Mouse (Mus musculus): ENCODE data around the gene Rpp14.

The Rpp14 gene

DNA sequence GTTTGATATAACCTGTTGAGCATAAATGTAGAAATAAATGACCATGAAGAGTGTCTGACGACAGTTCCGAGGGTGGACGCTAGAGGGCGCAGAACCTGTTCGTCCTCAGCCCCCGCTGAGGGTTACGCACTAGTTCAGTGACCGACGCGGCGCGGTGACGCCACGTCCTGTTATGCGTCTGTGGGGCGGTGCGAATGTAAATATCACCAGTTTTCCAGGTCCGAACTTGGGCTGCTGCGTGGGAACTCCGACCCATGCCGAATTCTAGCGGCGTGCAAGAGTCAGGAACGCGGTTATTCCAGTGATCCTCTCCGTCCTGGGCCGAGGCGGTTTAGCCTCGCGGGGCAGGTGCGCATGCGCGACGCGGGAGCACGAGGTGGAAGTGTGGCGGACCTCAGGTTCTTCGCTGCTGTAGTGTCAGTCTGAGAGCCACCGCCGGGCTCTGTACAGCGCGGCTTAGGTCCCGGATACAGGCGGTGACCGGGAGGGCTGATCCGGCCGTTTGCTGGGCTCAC, at the start of gene Rpp14:
Rpp14 (plus strand) TSS at position 203 of the 515 bp plus-strand sequence.
- peak; percentile 90 to 94 for DNase-seq (ENCODE audit: low spot score in 2 of 2)

DNA sequence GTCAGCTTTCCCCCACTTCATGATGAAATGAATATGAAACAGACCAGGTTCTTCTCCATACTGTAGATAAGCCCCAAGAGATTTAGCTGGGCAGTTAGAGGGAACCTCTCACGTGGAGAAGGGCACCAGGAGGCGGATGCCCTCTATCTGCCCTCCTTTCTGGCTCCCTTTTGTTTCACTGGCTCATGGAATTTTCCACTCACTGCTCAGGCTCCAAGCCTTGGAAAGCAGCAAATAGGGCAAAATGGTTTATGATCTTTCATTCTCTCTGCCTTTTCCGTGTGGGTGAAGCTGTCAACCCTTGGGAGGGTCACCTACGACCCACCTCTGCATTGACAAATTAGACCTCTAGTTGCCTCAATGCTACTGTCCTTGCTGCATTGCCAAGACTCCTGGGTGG, 49.6 kb upstream of the Rpp14 start:
- DNase-seq (ENCODE audit: low spot score in 2 of 2): no peak

DNA sequence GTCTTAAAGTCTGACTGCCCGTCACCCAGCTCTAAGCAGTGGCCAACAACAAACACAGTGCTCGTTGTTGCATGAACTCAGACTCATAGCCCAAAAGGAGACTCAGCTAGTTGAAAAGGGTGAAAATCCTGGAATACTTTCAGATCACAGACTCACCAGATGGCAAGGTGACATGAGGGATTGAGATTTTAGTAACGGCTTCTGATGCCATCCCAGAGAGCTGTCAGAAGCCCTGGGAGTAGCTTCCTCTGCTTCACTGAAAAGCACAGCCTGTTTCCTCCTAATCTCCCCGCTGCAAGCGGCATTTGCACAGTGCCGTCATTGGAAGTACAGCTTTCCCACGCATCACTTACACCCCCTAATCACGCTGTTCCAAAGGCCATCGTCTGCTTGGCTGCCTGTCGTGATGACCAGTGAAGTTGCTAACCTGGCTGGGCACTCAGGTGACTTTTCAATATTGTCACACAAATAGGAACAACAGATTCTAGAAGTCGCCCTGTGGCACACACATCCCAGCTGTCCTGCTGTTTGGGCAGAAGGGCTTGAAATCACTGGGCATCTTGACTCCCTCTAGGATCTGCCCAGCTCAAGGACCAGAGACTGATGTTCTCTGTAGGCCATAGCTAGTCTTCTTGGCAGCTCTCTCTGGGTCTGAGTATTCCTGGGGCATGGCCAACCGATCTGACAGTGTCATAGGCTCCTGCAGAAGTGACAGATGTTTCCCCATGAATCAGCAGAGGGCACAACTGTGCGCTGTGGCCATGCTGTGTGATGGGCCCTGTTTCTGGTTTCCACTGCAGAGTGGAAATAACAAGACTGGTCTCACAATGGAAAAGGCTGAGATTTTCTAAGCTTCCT, 47.9 kb upstream of the Rpp14 start:
- no peak for DNase-seq (ENCODE audit: low spot score in 2 of 2)

DNA sequence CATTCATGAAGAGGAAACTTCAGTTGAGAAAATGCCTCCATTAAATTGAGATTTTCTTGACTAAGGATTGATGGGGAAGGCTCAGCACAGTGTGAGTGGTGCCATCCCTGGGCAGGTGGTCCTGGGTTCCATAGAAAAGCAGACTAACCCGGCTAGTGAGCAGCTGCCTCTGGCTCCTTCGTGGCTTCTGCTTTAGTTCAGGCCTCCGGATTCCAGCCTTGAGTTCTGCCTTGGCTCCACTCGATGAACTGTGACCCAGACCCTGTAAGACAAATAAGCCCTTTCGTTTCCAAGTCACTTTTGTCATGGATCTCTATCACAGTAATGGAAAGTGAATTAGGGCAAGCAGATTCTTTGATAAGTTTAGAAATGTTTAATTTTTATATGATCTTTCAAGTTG, 45.6 kb upstream of the Rpp14 start:
- DNase-seq (ENCODE audit: low spot score in 2 of 2): no peak

DNA sequence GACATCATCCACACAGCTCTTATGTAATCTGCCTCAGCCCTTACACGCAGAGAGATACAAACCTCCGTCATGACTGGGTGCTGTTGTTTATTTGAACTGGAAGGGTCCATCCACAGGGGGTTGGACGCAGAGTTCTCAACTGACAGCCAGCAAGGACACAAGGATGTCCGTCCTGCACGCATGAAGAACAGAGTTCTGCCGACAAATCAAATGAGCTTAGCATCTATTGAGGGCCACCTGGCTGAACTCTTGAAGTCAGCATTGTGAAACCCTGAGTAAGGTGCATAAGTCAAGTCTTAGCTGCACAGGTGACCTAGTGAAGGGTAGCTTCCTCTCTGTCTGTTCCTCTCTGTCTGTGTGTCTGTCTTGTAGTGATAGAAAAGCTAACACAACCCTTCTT, 44.2 kb upstream of the Rpp14 start:
- DNase-seq (ENCODE audit: low spot score in 2 of 2): no peak

DNA sequence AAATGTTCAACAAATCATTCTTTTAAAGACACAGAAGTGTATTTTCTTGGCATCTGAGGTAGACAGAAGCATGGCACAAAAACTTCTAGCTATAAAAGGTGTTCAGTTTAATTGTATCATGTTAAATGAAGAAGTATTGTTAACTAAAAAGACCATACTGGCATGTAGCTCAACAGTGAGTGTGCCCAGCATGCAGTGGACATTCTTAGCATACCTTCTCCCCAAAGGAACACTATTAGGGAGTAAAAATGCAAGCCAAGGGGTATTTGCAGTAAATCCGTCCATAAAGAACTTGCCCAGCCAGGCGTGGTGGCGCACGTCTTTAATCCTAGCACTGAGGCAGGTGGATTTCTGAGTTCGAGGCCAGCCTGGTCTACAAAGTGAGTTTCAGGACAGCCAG, 43.8 kb upstream of the Rpp14 start:
- no peak for DNase-seq (ENCODE audit: low spot score in 2 of 2)

DNA sequence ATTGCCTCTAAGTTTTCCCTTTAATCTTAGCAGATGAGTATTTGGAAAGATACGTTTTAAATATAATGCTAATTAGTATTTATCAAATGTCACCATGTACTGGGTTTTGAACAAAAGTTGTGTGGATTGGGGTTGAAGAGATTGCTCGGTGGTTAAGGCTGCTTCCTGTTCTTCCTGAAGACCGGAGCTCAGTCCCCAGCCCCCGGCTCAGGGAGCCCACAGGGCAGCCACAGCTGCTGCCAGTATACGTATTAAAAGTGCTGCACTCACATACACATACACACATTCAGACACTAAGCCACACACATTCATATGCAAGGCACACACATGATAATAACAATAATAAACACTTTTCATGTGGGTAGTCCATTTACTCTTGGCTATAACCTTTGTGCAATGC, 42.0 kb upstream of the Rpp14 start:
- DNase-seq (ENCODE audit: low spot score in 2 of 2): no peak

DNA sequence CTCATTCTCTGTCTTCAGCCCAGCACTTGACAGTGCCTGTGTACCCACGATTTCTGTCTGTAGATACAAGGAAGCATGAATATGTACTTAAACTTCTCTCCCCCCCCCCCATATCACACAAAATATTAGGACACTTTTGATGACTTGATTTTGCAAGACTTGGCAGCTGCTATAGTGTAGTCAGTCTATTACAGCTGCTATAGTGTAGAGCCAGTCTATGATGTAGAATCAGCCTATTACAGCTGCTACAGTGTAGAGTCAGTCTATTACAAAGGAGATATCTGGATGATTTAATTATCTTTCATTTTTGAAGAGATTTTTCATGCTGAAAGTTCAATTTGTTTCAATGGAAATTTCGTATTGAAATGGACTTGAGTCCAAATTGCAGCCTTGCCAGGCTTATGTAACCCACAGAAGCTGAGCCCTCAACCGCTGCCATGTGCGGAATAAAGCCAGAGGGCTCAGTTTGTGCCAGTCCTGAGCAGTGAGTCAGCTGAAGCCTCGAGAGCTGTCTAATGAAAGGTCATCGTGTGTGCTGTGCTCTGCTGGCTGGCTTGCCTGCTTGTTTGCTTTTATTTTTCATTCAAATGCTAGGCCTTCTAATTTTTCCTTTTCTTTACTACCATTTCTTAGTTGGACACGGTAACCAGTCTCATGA, 41.2 kb upstream of the Rpp14 start:
- DNase-seq (ENCODE audit: low spot score in 2 of 2): no peak

DNA sequence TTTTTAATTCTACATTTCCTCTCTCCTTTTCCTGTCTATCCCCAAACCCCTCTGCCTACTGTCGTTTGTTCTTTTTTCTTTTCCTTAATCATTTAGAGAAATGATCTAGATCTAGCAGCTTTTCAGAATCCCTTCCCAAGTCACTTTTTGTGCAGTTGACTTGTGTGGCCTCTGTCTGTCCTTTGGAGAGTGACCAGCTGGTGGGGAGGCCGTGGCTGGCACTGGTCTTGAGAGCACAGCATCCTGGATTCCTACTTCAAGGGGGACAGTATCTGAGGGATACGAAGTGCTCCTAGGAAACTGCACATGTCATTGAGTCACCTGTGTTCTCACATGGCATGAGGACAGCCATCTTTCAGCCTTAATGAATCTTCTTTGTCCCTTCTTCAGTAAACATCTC, 40.0 kb upstream of the Rpp14 start:
- DNase-seq (ENCODE audit: low spot score in 2 of 2): no peak

DNA sequence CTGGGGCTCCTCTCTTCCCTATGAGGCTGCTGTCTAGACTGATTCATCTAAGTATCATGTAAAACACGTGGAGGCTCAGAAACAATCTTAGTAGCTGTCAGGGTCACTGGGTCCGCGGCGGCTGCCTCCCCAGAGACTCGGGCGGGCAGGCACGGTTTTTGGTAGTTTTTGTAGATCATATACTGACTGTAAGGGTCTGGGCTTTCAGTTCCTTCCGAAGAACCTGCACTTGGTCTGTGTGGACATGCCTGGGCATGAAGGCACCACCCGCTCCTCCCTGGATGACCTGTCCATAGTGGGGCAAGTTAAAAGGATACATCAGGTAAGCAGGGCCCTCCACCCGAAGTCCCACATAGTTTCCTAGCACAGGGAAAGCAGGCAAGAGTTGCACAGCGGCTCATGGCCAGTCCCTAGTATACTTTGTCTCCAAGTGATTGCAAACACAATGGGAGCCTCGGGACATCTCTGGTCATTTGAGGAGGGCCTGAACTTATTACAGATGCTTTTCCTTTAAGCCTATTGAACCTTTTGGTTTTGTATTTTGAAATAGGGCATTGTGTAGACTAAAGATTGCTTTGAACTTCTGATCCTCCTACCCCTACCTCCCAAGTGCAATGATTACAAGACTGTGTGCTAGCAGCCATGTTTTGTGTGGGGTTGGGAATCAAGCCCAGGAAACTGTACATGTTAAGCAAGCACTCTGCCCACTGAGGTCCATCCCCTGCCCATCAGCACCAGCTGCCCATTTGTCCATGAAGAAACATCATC, 39.1 kb upstream of the Rpp14 start:
- DNase-seq (ENCODE audit: low spot score in 2 of 2): no peak

DNA sequence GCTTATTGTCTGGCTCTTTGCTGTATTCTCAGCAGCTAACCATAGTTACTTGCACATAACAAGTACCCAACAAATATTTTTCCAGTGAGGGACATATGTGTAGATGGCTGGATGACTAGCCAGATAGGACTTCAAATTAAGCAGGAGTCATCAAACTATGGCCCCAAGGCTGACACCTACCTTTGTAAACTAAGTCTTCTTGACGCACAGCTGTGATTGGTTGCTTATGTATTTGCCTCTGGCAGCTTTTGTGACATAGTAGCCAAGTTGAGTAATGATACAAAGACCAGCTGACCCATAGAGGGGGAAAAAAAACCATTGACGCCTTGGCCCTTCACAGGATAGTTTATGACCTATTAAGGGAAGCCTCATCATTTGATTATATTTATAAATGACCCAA, 38.0 kb upstream of the Rpp14 start:
- DNase-seq (ENCODE audit: low spot score in 2 of 2): no peak

DNA sequence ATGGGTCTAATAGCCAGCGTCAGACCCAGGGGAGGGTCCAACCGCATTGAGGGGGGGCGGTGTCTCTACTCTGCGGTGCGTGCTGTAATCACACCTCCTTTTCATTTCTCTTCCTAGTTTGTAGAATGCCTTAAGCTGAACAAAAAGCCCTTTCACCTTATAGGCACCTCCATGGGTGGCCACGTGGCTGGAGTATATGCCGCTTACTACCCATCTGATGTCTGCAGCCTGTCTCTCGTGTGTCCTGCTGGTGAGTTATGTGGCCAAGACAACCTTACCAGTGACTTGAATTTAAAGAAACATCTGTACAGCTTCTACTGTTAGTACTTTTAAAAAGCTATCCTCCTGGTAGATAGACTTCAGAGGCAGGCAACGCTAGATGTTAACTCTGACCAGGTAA, 37.6 kb upstream of the Rpp14 start:
- no peak for DNase-seq (ENCODE audit: low spot score in 2 of 2)

DNA sequence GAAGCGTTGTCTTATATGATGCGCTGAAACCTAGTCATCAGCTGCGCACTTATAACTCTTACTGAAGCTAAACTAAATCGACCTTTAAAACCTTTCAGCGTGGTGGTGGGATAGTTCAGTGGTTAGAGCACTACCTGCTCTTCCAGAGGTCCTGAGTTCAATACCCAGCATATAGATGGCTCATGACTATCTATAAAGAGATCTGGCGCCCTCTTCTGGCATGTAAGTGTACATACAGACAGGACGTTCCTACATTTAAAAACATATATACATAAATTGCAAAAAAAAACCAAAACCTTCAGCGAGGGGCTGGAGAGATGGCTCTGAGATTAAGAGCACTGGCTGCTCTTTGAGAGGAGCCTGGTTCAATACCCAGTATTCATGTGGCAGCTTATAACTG, 35.8 kb upstream of the Rpp14 start:
- peak in 1 of 2 experiments; percentile 15 for DNase-seq (ENCODE audit: low spot score in 2 of 2)

DNA sequence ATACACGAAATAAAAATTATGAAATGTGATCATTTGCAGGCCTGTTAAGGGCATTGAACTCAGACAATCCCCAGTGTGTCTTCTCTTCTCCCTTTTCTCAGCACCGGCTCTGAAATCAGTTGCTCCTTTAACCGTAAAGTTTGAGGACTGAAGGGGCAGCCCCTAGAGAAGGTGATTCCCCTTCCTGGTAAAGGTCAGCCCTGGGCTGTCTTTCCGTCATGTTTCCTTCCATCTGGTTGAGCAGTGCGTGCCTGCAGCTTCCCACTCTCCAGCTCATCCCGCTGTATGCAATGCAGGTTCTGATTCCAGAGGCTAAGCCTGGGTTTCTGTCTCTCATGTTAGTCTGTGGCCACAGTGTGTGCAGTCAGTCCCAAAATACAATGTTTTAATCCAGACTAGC, 35.4 kb upstream of the Rpp14 start:
- DNase-seq (ENCODE audit: low spot score in 2 of 2): peak in 1 of 2 experiments; percentile 15

DNA sequence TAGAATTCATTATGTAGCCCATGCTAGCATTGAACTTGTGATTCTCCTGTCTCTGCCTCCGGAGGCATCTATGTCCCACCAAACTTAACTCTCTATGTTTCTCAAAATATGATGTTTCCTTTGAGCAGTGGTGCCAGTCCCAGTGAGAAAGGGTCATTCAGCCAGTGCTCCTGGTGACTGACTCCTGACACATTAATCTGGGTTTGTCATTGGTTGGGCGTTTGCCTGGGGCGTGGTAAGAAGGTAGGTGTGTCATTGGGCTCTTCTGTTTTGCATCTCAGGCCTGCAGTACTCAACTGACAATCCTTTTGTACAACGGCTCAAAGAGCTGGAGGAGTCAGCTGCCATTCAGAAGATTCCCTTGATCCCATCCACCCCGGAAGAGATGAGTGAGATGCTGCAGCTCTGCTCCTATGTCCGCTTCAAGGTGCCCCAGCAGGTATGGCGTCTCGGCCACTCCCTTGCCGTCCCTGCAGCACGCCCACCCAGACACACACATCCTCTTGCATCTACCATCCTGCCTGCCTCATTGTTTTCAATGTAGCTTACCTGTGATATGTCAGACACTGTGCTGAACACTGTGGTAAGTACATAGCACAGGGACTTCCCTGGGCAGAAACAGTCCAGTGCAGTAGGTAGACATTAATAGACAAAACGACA, 34.9 kb upstream of the Rpp14 start:
- DNase-seq (ENCODE audit: low spot score in 2 of 2): no peak

DNA sequence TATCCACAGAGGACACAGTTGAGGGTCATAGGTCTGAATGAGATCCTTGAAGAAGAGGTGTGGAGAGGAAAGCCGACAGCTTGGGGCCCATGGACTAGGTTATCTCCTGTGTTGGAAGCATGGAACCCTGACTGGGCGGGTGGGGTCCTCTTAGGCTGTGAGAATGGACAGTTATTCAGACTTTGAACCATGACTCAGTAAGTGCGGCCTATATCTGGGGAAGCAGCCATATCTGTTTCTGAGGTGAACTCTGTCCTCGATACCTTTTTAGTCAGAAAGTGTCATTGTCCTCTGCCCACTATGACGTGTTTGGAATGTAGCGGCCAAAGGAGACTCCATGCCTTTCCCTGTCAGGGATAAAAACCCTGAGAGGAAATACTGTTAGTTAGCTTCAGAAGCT, 33.3 kb upstream of the Rpp14 start:
- DNase-seq (ENCODE audit: low spot score in 2 of 2): no peak

DNA sequence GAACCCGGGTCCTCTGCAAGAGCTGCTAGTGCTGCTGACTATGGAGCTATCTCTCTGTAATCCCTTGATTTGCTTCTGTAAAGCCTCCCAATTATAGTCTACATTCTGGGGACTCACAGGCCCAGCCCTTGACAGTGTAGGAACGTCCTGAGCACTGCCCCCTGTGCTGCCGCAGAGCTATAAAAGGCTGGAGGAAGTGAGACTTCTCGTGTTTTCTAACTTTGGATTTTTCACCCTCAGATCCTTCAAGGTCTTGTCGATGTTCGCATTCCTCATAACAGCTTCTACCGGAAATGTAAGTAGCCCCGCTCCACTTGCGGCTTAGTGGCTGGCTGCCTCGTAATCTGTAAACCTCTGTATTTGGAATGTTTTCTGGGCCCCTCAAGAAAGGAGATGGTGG, 30.8 kb upstream of the Rpp14 start:
- peak in 1 of 2 experiments; percentile 11 for DNase-seq (ENCODE audit: low spot score in 2 of 2)

DNA sequence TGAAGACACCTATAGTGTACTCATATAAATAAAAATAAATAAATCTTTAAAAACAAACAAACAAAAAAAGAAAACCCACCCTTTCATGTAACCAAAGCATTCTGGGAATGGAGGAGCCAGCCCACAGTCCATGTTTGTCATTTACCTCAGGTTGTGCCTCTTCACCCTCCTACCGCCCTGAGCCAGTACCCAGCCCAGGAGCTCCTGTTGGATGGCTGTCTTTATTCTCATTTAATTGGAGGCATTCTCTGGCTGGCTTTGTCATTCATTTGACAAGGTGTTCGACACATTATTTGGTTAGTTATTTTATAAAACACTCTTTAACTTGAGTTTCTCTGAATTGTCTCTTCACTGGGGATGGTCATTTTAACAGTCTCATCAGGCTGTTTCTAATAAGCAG, 28.3 kb upstream of the Rpp14 start:
- DNase-seq (ENCODE audit: low spot score in 2 of 2): no peak

DNA sequence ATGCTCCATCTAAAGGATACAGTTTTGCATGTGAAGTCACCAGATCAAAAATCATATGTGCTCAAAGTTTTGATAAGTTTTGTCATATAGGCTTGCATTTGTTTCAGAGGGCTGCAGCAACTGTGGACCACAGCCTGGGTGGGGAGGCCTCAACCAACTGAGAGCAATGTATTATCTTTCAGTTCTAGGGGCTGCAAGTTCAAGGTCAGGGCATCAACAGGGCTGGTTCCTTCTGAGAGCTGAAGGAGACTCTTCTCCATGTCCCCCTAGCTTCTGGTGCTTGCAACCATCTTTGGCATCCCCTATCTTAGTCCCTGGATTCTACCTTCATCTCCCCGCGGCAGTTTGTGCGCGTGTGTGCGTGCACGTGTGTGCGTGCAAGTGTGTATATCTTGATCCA, 27.5 kb upstream of the Rpp14 start:
- no peak for DNase-seq (ENCODE audit: low spot score in 2 of 2)

DNA sequence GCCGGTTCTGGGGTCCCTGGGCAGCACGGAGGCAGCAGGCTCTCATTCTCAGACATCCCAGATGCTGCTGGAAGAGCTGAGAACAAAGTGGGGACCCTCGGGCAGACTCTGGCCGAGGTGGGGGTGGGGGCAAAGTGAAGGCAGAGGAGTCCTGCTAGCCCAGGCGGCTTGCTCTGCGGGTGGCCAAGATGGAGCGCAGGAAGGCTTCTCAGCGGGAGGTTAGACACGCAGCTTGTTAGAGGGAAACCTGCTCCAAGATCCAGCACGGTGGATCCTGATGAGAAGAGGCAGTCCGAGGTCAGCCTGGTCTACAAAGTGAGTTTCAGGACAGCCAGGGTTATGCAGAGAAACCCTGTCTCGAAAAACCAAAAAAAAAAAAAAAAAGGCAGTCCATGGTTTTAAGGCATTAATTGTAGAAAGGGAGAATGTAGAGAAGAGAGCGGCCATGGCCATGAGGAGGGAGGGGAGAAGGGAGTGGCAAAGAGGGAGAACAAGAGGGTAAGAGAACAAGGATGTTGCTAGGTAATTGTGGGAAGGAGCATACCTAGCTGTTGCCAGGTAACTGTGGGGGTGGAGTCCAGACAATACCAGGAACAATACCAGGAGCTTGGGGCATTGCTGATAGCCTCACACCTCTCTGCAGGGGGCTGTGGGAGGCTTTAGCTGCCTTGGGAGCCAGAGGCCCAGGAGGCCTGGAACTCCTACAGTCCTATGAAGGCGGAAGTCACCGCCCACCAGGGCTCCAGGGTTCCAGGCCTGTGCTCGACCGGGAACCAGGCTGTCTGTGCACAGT, 25.7 kb upstream of the Rpp14 start:
- no peak for DNase-seq (ENCODE audit: low spot score in 2 of 2)

DNA sequence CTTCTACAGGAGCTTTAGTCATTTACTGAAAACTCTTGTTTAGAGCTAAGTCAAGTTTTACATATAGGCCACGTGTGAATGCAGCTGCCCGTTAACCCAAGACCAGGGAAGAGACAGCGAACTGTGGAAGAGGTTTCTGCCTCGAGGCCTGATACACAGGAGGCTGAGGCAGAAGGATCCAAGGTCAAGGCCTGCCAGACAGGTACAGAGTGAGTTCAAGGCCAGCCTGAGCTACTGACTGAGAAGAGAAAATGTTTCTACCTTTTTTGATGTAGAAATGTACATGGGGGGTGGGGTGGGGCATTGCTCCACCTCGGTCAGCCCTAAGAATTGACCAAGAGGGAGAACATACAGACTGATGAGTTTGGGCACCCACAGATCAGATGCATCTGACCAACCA, 24.1 kb upstream of the Rpp14 start:
- DNase-seq (ENCODE audit: low spot score in 2 of 2): no peak
